Mouse (Mus musculus): ENCODE data around the gene Gcdh.

- TF ChIP-seq CTCF (IDR thresholded peaks at IDR 0.05; ENCODE audit: low read depth) = no peak
- TF ChIP-seq EP300 (IDR thresholded peaks at IDR 0.05; ENCODE audit: low read depth) = no peak
Measured at GRCm38 (mm10) chr8:84902367-84902919, 8.7 kb upstream of the Gcdh start.

Data from liver, embryonic 14.5 days (tissue).